Mouse (Mus musculus) kidney, embryonic 16.5 days (tissue): ENCODE results near the gene Mbnl2. TPM values are rescaled to one million over a fixed set of nuclear protein-coding genes. Genes with fewer than 3 reads are reported as not detected.

ENCODE experiments used
- ATAC-seq: fragments of 200-750 bp; cut with Nextera tagmentation; 2 replicates; pipeline ENCODE4 v1.8.0; 2017; ENCODE audit warnings: moderate TSS enrichment; ENCODE audit not compliant: low FRiP score, low TSS enrichment
- H3K27ac ChIP-seq: fragments of 300-500 bp; sonication (generic); 2 replicates; pipeline ENCODE4 v1.5.1; 2014; ENCODE audit warnings: low read length
- H3K27me3 ChIP-seq: fragments of 300-500 bp; sonication (generic); 2 replicates; pipeline ENCODE4 v1.6.1; 2014; ENCODE audit warnings: low read length, control low read depth, mixed read lengths; ENCODE audit not compliant: insufficient read depth
- H3K36me3 ChIP-seq: fragments of 300-500 bp; sonication (generic); 2 replicates; pipeline ENCODE4 v1.6.1; 2014; ENCODE audit warnings: low read length, control low read depth, mixed read lengths; ENCODE audit not compliant: insufficient read depth
- H3K4me1 ChIP-seq: fragments of 300-500 bp; sonication (generic); 2 replicates; pipeline ENCODE4 v1.6.1; 2014; ENCODE audit warnings: low read length, control low read depth, mixed read lengths; ENCODE audit not compliant: insufficient read depth
- H3K4me2 ChIP-seq: fragments of 300-500 bp; sonication (generic); replicated peaks from 2 replicates; pipeline ENCODE4 v1.6.1; 2014; ENCODE audit warnings: low read depth, low read length
- H3K4me3 ChIP-seq: fragments of 300-500 bp; sonication (generic); 2 replicates; pipeline ENCODE4 v1.5.1; 2014; ENCODE audit warnings: mild to moderate bottlenecking, low read length
- H3K9ac ChIP-seq: fragments of 300-500 bp; sonication (generic); replicated peaks from 2 replicates; pipeline ENCODE4 v1.6.1; 2014; ENCODE audit warnings: low read length
- H3K9me3 ChIP-seq: fragments of 300-500 bp; sonication (generic); 2 replicates; pipeline ENCODE4 v1.6.1; 2016; ENCODE audit warnings: low read length, control low read depth
- WGBS: fragments of 180-500 bp; shearing (Covaris S2); extraction: QIAGEN DNeasy Blood & Tissue Kit; methylation state at CpG from one replicate; pipeline ENCODE4 v1.1.7; 2014; 5-methylcytosine and 5-hydroxymethylcytosine counted together
- polyA plus RNA-seq: library from polyadenylated mRNA; unstranded; fragments of >200 nt; fragmentation: Nextera tagmentation; extraction: Ambion mirVana; gene quantifications from 2 replicates; pipeline ENCODE4 v1.2.1, GENCODE M21; 2015

Mbnl2 gene
- polyA plus RNA-seq, 1 experiment from 2014 or later: 103 TPM

GRCm38 (mm10) chr14:120370044-120370443 is 94.6 kb downstream of the Mbnl2 start:
- no peak overlapping the region for H3K27ac ChIP-seq
- H3K9me3 ChIP-seq: no peaks in the 10 kb centered on the region
- H3K4me2 ChIP-seq: no peak overlapping the region
- no peak overlapping the region for H3K9ac ChIP-seq
- H3K4me3 ChIP-seq: no peak overlapping the region
- 80% methylated on average over 11 of the region's 14 CpGs for WGBS
- no peaks in the 10 kb centered on the region for H3K36me3 ChIP-seq
- peaks cover 61% of the 10 kb centered on the region for H3K4me1 ChIP-seq
- H3K27me3 ChIP-seq: no peaks in the 10 kb centered on the region
- no peak for ATAC-seq

- ATAC-seq: no peak
- H3K36me3 ChIP-seq: no peaks in the 10 kb centered on the region
- H3K9ac ChIP-seq: no peak overlapping the region
- no peak overlapping the region for H3K4me3 ChIP-seq
- peaks cover 61% of the 10 kb centered on the region for H3K4me1 ChIP-seq
- no peaks in the 10 kb centered on the region for H3K9me3 ChIP-seq
- no peak overlapping the region for H3K4me2 ChIP-seq
- no peaks in the 10 kb centered on the region for H3K27me3 ChIP-seq
- no peak overlapping the region for H3K27ac ChIP-seq
- 71% methylated on average over 11 of the region's 11 CpGs for WGBS
Observed at GRCm38 (mm10) chr14:120370631-120371030, 95.2 kb downstream of the Mbnl2 start.

DNA sequence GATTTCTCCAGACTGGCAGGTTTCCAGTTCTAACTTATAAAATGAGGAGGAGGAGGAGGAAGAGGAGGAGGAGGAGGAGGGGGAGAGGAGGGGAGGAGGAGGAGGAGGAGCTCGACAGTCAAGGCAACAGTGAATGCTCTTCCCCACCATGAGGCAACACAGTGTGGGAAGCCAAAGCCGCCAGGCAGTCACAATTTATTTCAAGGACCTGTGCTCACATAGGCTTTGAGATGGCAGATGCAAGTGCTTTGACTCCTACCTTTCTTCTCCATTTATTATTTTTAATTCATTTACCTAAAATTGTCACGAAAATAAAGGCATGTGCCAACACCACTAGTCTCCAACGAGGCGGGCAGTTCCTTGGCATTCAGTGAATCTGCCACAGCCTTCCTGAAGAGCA is 95.7 kb downstream of the Mbnl2 start:
- Histone ChIP-seq H3K4me2 (no peak overlapping the region), H3K9me3 (no peaks in the 10 kb centered on the region), H3K27ac (no peak overlapping the region), H3K27me3 (no peaks in the 10 kb centered on the region), H3K9ac (no peak overlapping the region), H3K4me3 (no peak overlapping the region), H3K4me1 (peaks cover 61% of the 10 kb centered on the region), H3K36me3 (no peaks in the 10 kb centered on the region)
- 65% methylated on average over 5 of the region's 5 CpGs for WGBS
- ATAC-seq: no peak

DNA sequence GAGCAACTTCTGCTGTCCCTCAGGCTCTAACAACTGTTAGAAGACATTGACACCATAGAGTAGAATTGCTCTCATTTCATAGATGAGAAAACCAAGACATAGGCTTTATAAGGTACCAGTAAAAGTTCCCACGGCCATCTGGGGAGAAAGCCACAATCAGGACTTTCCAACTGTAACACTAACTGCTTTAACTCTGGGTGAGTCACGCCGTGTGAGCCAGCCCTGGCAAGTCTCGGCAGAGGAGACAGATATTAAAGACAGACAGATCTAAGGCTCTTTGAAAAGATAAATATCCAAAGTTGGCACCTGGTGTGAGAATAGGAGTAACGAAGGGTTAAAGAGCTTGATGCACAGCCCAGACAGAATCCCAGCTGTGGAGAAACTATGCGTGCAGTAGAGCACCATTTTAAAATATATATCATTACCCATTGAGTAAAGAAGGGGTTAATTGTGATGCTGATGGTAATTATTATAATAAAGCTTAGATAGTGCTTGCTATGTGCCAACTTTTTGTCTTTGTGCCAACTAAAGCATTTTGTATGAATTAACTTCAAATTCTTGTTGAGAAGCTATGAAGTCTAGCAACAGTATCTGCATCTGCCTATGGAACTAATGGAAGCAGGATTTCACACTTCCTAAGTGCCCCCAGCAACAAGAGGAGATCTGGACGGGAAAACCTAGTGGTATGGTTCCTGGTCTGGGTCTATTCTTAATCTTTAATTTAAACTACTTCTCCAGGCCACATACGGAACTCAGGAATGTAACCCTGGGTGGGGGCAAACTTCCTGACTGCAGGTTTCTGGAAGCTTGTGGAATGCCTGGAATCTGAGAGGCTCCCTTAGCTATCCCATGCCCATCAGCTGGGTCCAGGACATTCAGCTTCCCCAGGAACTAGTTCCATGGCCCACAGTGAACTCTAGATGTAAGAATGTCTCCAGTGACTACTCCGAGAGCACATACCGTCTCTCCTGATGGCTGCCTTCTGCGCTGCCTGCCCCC is 97.9 kb downstream of the Mbnl2 start:
- WGBS: 47% methylated on average over 11 of the region's 11 CpGs
- Histone ChIP-seq H3K9ac (no peak overlapping the region), H3K4me3 (no peak overlapping the region), H3K4me2 (no peak overlapping the region), H3K9me3 (no peaks in the 10 kb centered on the region), H3K27ac (no peak overlapping the region), H3K36me3 (no peaks in the 10 kb centered on the region), H3K4me1 (peaks cover 65% of the 10 kb centered on the region), H3K27me3 (no peaks in the 10 kb centered on the region)
- peak; percentile 32; the same call in 1 of the 2 replicates for ATAC-seq

GRCm38 (mm10) chr14:120374786-120375185 is 99.3 kb downstream of the Mbnl2 start:
- H3K27ac ChIP-seq: no peak overlapping the region
- H3K9me3 ChIP-seq: no peaks in the 10 kb centered on the region
- no peaks in the 10 kb centered on the region for H3K27me3 ChIP-seq
- H3K4me3 ChIP-seq: no peak overlapping the region
- H3K4me2 ChIP-seq: no peak overlapping the region
- H3K36me3 ChIP-seq: 0 out of 2 replicates have a peak, but pooled peaks cover 4% of the 10 kb centered on the region
- 90% methylated on average over 14 of the region's 14 CpGs for WGBS
- ATAC-seq: no peak
- no peak overlapping the region for H3K9ac ChIP-seq
- H3K4me1 ChIP-seq: peaks cover 62% of the 10 kb centered on the region

- peaks cover 11% of the 10 kb centered on the region; the same call in 1 of the 2 replicates for H3K36me3 ChIP-seq
- no peak overlapping the region for H3K9ac ChIP-seq
- peaks cover 55% of the 10 kb centered on the region for H3K4me1 ChIP-seq
- H3K4me3 ChIP-seq: no peak overlapping the region
- H3K27ac ChIP-seq: no peak overlapping the region
- no peak overlapping the region for H3K4me2 ChIP-seq
- WGBS: 79% methylated on average over 4 of the region's 4 CpGs
- H3K9me3 ChIP-seq: no peaks in the 10 kb centered on the region
- no peaks in the 10 kb centered on the region for H3K27me3 ChIP-seq
- ATAC-seq: no peak
Observed at GRCm38 (mm10) chr14:120377192-120377591, 101.7 kb downstream of the Mbnl2 start.

- peaks cover 47% of the 10 kb centered on the region for H3K4me1 ChIP-seq
- ATAC-seq: no peak
- peak overlapping the region; percentile 27; the same call in 1 of the 2 replicates for H3K27ac ChIP-seq
- H3K9ac ChIP-seq: no peak overlapping the region
- peaks cover 12% of the 10 kb centered on the region; the same call in 1 of the 2 replicates for H3K36me3 ChIP-seq
- no peaks in the 10 kb centered on the region for H3K9me3 ChIP-seq
- no peak overlapping the region for H3K4me3 ChIP-seq
- no peak overlapping the region for H3K4me2 ChIP-seq
- 64% methylated on average over 8 of the region's 8 CpGs for WGBS
- no peaks in the 10 kb centered on the region for H3K27me3 ChIP-seq
Observed at GRCm38 (mm10) chr14:120378002-120378401, 102.5 kb downstream of the Mbnl2 start.

DNA sequence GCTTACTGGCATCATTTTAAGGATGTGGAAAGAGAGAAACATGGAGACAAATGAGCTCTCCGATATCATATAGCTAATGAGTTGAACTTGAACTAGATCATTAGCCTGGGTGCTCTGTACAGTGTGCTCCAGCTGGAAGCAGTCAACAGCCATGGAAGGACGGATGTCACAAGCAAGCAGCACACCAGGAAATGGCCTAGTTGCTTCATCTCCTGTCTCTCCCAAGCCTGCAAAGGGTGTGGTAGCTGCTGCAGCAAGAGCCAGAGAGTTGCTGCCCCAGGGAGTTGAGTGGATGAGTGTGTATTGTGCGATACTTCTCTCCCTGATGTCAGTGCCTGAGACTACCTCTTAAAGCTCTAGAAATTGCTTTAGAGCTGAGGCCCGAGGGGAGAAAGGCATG is 104.2 kb downstream of the Mbnl2 start:
- no peak overlapping the region for H3K4me3 ChIP-seq
- no peaks in the 10 kb centered on the region for H3K9me3 ChIP-seq
- peak overlapping the region; percentile 39 for H3K27ac ChIP-seq
- H3K4me1 ChIP-seq: peaks cover 36% of the 10 kb centered on the region
- H3K27me3 ChIP-seq: no peaks in the 10 kb centered on the region
- H3K4me2 ChIP-seq: no peak overlapping the region
- ATAC-seq: peak; percentile 32; the same call in 1 of the 2 replicates
- H3K36me3 ChIP-seq: peaks cover 12% of the 10 kb centered on the region; the same call in 1 of the 2 replicates
- 57% methylated on average over 4 of the region's 4 CpGs for WGBS
- no peak overlapping the region for H3K9ac ChIP-seq

DNA sequence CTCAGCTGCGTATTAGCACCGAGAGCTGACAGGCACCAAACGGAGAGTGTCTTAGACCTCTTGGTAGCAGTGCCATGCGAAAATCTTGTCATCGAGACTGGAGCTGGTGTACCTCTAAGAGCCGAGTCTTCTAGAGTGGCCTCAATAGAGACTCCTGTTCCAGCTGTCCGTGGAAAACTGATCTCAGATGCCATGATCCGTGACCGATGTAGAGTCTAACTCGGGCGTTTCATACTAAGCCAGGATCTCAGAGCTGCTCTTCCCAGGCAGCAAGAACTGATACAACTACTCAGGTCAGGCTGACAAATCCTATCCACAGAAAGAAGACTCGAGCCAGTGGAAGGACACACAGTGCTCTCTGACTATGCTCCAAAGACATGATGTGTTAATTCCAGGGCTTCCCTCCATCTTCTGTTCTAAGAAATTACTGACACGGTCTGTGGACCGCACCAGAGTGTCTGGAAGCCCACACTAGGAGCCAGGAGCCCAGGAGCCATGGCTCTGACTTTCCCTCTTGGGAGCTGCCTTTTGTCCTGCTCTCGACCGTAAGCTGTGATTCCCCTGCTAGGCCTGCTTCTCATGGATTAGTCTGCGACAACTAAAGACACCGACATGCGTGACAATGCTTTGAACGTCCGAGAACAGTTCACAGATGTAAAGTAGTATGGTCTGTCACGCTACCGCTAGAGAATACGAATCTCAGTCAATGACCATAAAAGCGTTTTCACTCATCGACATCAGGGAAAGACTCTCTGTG is 106.1 kb downstream of the Mbnl2 start:
- H3K4me3 ChIP-seq: no peak overlapping the region
- H3K4me2 ChIP-seq: no peak overlapping the region
- 0 out of 2 replicates have a peak overlapping the region, but pooled peaks have one; percentile 12 for H3K27ac ChIP-seq
- H3K36me3 ChIP-seq: peaks cover 12% of the 10 kb centered on the region; the same call in 1 of the 2 replicates
- H3K9ac ChIP-seq: no peak overlapping the region
- peak; percentile 75 for ATAC-seq
- H3K27me3 ChIP-seq: no peaks in the 10 kb centered on the region
- WGBS: 71% methylated on average over 26 of the region's 26 CpGs
- H3K4me1 ChIP-seq: peaks cover 36% of the 10 kb centered on the region
- H3K9me3 ChIP-seq: no peaks in the 10 kb centered on the region
